In the genomic region with DNA sequence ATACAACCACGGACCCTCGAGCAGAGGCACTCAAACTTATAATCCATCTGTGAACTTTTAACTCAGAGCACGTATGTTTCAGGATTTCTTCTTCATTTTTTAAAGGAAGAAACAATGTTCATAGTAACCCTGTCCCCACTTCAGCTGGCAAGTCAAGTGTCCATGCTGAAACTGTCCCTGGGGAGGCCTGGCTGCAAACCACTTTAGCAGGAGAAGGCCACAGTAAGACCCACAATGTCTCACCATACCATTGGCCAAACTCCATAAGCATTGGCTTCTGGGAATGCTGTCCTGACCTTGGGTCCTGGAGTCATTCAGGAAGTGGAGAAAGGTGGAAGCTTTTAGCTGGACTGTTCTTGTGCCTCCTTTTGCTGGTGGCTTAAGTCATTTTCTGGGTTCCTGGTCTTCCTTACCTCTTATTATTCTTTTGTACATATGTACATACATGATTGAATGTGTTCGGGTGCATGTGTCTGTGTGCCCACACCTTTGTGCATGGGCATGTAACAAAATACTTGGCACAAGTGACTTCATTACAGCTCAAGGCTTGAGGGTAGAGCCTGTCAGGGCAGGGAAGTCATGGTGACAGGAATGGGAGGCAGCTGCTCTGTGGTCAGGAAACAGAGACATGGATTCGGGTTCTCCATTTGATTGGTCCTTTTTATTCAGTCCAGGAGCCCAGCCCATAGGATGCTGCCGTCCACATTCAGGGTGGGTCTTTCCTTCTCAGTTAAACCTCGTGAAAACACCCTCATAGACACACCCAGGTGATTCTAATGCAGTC, we compare ENCODE assay signal across 25 mouse cellular contexts.
"Had no signal": no experiment of that assay in that cellular context is flagged by ENCODE, and none has a peak within 500 bp of the region (broad histone marks: within the 10 kb centered on the region; RNA-seq: fewer than 3 reads in every experiment).

No protein-coding gene starts in this region.

- DNase-seq: gastrocnemius, postnatal 14 days; gastrocnemius, postnatal 36 days; heart, adult 11 months; heart, adult 2 months; heart, postnatal 14 days; heart, postnatal 36 days; kidney, adult 11 months; kidney, adult 2 months; kidney, adult 9 months; kidney, postnatal 14 days; kidney, postnatal 36 days; layer of hippocampus, adult 9-11 months; layer of hippocampus, postnatal 36 days; left cerebral cortex, postnatal 4 days had no signal

- H3K4me1 ChIP-seq: heart, embryonic 13.5 days; heart, embryonic 15.5 days; kidney, embryonic 15.5 days; limb, embryonic 15.5 days had no signal

- H3K27ac ChIP-seq: heart, adult 2 months; heart, embryonic 13.5 days; heart, embryonic 15.5 days; hindbrain, embryonic 13.5 days; hindbrain, embryonic 15.5 days; hindbrain, postnatal 0 days; kidney, embryonic 15.5 days; kidney, postnatal 0 days; limb, embryonic 13.5 days; limb, embryonic 15.5 days; liver, embryonic 12.5 days; liver, embryonic 14.5 days had no signal

- H3K4me3 ChIP-seq: heart, adult 2 months; heart, embryonic 13.5 days; heart, embryonic 15.5 days; hindbrain, embryonic 13.5 days; hindbrain, embryonic 15.5 days; kidney, embryonic 15.5 days; limb, embryonic 13.5 days; limb, embryonic 15.5 days; liver, embryonic 12.5 days had no signal
